Mouse (Mus musculus) urinary bladder, adult 2 months (tissue): Measurements from ENCODE around the gene Krtap2-4. TPM values are rescaled to one million over a fixed set of nuclear protein-coding genes. Genes with fewer than 3 reads are reported as not detected.
A peak's percentile ranks its signal among the peaks of the same experiment; 100 is the strongest.

Source experiments
- DNase-seq: peaks from one replicate; pipeline ENCODE4 v3.0.0; 2022; ENCODE audit warnings: low spot score
- polyA plus RNA-seq: library from polyadenylated mRNA; depleted of rRNA; stranded (reverse); fragments of >200 nt; gene quantifications from 2 replicates; pipeline ENCODE4 v1.2.3, GENCODE M21; 2012; rRNA removed

Gene Krtap2-4
- polyA plus RNA-seq, 1 experiment = not detected

DNA sequence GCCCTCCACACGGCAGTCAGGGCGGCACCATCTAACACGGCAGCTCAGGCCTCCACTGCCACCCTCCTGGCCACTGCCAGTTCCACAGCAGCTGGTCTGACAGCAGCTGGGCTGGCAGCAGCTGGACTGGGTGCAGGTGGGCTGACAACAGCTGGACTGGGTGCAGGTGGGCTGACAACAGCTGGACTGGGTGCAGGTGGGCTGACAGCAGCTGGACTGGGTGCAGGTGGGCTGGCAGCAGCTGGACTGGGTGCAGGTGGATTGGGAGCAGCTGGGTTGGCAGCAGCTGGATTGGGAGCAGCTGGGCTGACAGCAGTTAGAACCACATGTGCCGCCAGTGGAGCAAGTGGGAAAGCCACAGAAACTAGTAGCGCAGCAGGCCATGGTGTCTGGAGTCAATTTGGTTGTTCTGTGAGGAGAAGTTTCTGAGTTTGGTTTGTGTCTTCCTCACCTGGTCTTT, 31.4 kb downstream of the Krtap2-4 start, which contains the start of gene Krtap1-4:
TSS of gene Krtap1-4 (minus strand) at position 410 of the 460 bp plus-strand sequence.
- DNase-seq = no peak

DNA sequence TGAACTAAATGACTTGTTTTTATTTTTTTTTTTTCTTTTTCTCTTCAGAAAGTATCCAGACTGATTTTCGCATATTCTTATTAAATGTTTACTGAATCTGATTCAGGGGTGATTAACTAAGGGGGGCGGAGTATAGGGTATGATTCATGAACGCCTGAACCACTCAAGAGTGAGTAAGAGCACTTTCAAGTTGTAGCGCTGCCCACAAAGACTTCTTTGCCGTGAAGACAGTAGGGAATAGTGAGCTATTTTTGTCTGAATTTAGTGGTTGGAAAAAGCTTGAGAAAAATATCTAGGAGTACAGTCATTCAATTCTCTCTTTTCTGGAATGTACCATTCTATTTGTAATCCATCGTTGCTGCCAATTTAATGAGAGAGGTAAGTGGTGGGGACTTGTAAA, 33.1 kb downstream of the Krtap2-4 start:
- DNase-seq = no peak

DNA sequence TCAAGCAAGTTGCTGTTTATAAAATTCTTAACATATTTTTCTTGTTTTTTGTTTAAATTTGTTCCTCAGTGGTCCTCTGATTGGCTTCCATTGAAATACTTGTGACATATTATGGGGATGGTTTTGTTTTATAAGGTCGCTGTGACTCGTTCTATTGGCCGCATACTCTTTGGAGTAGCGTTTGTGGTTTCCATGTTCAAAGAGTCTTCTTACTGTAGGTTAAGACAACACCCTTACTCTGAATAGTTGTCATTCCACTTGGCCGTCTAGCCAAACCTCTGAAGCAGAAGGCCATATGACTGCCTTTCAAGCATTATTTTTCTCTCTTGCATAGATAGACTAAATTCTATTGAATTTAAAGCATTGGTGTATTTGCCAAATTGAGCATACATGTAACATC, 33.6 kb downstream of the Krtap2-4 start:
- DNase-seq = no peak

DNA sequence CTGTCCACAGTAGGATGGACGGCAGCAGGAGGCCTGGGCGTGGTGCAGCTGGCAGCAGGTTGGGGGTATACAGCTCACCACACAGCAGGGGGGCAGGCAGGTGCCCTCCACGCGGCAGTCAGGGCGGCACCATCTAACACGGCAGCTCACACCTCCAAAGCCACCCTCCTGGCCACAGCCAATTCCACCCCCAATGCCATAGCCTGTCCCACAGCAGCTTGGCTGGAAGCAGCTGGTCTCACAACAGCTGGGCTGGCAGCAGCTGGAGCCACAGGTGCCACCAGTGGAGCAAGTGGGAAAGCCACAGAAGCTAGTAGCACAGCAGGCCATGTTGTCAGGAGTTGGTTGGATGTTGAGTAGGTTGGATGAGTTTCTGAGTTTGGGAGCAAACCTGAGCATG, 34.0 kb downstream of the Krtap2-4 start, which contains the start of gene Krtap1-5:
TSS of gene Krtap1-5 (minus strand) at position 381 of the 400 bp plus-strand sequence.
- DNase-seq = no peak

DNA sequence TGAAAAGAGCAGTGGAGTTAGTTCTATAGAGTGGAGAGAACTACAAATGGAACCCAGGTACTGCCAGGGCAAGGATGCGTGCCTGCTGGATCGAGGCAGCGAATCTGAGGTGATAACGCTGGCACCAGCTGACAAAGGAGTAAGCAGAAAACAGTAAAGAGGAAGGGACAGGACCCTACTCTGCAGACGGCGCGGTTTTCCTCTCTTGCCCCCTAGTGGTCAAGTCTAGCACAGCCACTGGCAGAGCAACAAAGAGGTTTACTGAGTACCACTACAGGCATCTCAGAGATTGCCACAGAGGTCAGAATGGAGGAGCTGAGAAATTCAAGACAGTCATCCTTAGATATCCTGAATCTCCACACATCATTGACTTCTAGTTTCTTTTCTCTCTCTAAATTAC, 40.5 kb downstream of the Krtap2-4 start:
- peak; percentile 54 for DNase-seq

DNA sequence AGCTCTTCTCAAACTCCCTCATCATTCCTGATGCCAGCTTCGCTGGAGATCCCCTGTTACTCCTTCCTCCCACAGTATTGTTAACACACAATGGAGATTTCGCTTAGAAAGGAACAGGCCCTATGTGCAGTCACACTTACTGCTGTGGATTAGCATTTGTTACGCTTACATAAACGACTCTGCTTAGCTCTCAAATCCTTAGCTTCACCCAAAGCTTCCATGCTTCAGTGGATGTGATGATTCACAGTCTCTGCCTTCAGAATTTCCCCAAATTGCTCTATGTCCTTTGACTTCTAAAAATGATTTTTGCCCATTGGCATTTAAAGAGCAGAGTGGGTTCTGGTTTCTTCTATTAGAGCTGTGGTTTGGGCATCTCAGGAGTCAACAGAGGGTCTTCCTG, 41.5 kb downstream of the Krtap2-4 start:
- no peak for DNase-seq

DNA sequence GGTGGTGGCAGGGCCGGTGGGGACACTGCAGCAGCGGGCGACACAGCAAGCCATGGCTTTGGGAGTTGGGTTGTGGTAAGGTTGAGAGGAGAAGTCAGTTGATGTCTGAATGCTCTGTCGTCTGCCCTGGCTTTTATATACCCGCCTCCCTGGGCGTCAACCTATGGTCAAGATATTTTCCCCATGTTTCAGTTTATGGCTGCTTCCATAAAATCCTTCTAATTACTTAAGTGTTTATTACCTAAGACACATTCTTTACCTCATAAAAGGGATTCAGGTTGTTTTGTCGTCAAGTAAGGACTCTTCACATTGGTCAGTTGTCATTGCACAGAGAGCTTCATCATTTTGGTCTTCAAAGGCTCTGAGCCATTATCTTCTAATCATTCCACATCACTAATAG, 48.1 kb downstream of the Krtap2-4 start, which contains the start of gene Krtap3-1:
TSS of gene Krtap3-1 (minus strand) at position 101 of the 400 bp plus-strand sequence.
- no peak for DNase-seq

Other genes with a start within 250 kb of the Krtap2-4 start
- not detected in 2 replicates for gene Krt28, start 239.9 kb downstream of the Krtap2-4 start, polyA plus RNA-seq
- gene Krt10, start 225.5 kb downstream of the Krtap2-4 start, polyA plus RNA-seq = 9.1 and 11.0 TPM in 2 replicates
- 0.15 and 0.18 TPM in 2 replicates for gene Krt12, start 192.6 kb downstream of the Krtap2-4 start, polyA plus RNA-seq
- gene Krt20, start 176.7 kb downstream of the Krtap2-4 start, polyA plus RNA-seq = 48.8 and 63.6 TPM in 2 replicates
- gene Krt23, start 121.7 kb downstream of the Krtap2-4 start, polyA plus RNA-seq = 3.4 and 4.2 TPM in 2 replicates
- not detected in 2 replicates for gene Krt39, start 93.5 kb downstream of the Krtap2-4 start, polyA plus RNA-seq
- not detected in 2 replicates for gene Krt40, start 71.7 kb downstream of the Krtap2-4 start, polyA plus RNA-seq
- gene Krtap3-3, start 64.0 kb downstream of the Krtap2-4 start, polyA plus RNA-seq = not detected in 2 replicates
- gene Krtap3-2, start 58.0 kb downstream of the Krtap2-4 start, polyA plus RNA-seq = not detected in 2 replicates
- gene Gm11939, start 55.4 kb downstream of the Krtap2-4 start, polyA plus RNA-seq = not detected in 2 replicates
- not detected in 2 replicates for gene Krtap3-1, start 48.2 kb downstream of the Krtap2-4 start, polyA plus RNA-seq
- 0.22 TPM in 1 of 2 replicates, not detected in the other for gene Krtap1-5, start 33.8 kb downstream of the Krtap2-4 start, polyA plus RNA-seq
- not detected in 2 replicates for gene Krtap1-4, start 31.2 kb downstream of the Krtap2-4 start, polyA plus RNA-seq
- gene Krtap1-3, start 23.5 kb downstream of the Krtap2-4 start, polyA plus RNA-seq = not detected in 2 replicates
- not detected in 2 replicates for gene Krtap9-3, start 16.7 kb downstream of the Krtap2-4 start, polyA plus RNA-seq
- gene Gm11938, start 11.5 kb downstream of the Krtap2-4 start, polyA plus RNA-seq = not detected in 2 replicates
- not detected in 2 replicates for gene Gm11937, start 4.7 kb downstream of the Krtap2-4 start, polyA plus RNA-seq
- gene Gm11562, start 5.6 kb upstream of the Krtap2-4 start, polyA plus RNA-seq = 0.18 TPM in 1 of 2 replicates, not detected in the other
- gene Krtap4-1, start 13.4 kb upstream of the Krtap2-4 start, polyA plus RNA-seq = not detected in 2 replicates
- not detected in 2 replicates for gene Krtap4-2, start 20.2 kb upstream of the Krtap2-4 start, polyA plus RNA-seq
- gene Krtap4-7, start 29.2 kb upstream of the Krtap2-4 start, polyA plus RNA-seq = not detected in 2 replicates
- not detected in 2 replicates for gene Gm11555, start 35.4 kb upstream of the Krtap2-4 start, polyA plus RNA-seq
- gene Gm11563, start 44.1 kb upstream of the Krtap2-4 start, polyA plus RNA-seq = not detected in 2 replicates
- not detected in 2 replicates for gene Krtap4-6, start 51.1 kb upstream of the Krtap2-4 start, polyA plus RNA-seq
- not detected in 2 replicates for gene Gm14190, start 75.9 kb upstream of the Krtap2-4 start, polyA plus RNA-seq
- gene Gm14180, start 119.4 kb upstream of the Krtap2-4 start, polyA plus RNA-seq = not detected in 2 replicates
- not detected in 2 replicates for gene Gm11595, start 158.1 kb upstream of the Krtap2-4 start, polyA plus RNA-seq
- gene Krtap4-8, start 165.9 kb upstream of the Krtap2-4 start, polyA plus RNA-seq = not detected in 2 replicates
- gene Krtap4-9, start 170.4 kb upstream of the Krtap2-4 start, polyA plus RNA-seq = not detected in 2 replicates
- gene Gm11596, start 178.6 kb upstream of the Krtap2-4 start, polyA plus RNA-seq = 0.06 TPM in 1 of 2 replicates, not detected in the other
- 0.08 TPM in 1 of 2 replicates, not detected in the other for gene Gm11569, start 184.1 kb upstream of the Krtap2-4 start, polyA plus RNA-seq
- gene Gm11554, start 189.6 kb upstream of the Krtap2-4 start, polyA plus RNA-seq = not detected in 2 replicates
- gene Krtap4-13, start 195.0 kb upstream of the Krtap2-4 start, polyA plus RNA-seq = 0.18 and 0.24 TPM in 2 replicates
- not detected in 2 replicates for gene Gm11564, start 200.8 kb upstream of the Krtap2-4 start, polyA plus RNA-seq
- gene 2300003K06Rik, start 223.2 kb upstream of the Krtap2-4 start, polyA plus RNA-seq = not detected in 2 replicates
- 0.07 and 0.08 TPM in 2 replicates for gene Krtap4-16, start 236.8 kb upstream of the Krtap2-4 start, polyA plus RNA-seq
- gene Gm11568, start 243.1 kb upstream of the Krtap2-4 start, polyA plus RNA-seq = not detected in 2 replicates
- not detected in 2 replicates for gene Gm11559, start 249.6 kb upstream of the Krtap2-4 start, polyA plus RNA-seq